Mouse (Mus musculus) kidney, adult 10 weeks (tissue): ENCODE results near the gene Cd164. TPM values are rescaled to one million over a fixed set of nuclear protein-coding genes. Genes with fewer than 3 reads are reported as not detected.

ENCODE experiments used
- polyA plus RNA-seq: library from polyadenylated mRNA; stranded (reverse); fragments of 350-450 nt; fragmentation: Illumina TruSeq; extraction: RNeasy Lipid Tissue Mini Kit (QIAGEN cat#74804); gene quantifications from one replicate; pipeline ENCODE4 v1.2.3, GENCODE M21; 2014; ENCODE audit warnings: low read depth, low replicate concordance

Gene Cd164
- 1,145 TPM for polyA plus RNA-seq

GRCm38 (mm10) chr10:41518981-41519618 lies at the start of gene Cd164:
Cd164 (plus strand) TSS chr10:41519414.

GRCm38 (mm10) chr10:41476171-41477017 lies 42.8 kb upstream of the Cd164 start, which contains the start of gene Mical1:
Mical1 (plus strand) TSS chr10:41476314.

GRCm38 (mm10) chr10:41489708-41490517 lies 29.3 kb upstream of the Cd164 start, which contains the start of the genes Smpd2 and Ppil6:
Smpd2 (minus strand) TSS chr10:41490369.
Ppil6 (plus strand) TSS chr10:41490439.

Other genes with a start within 250 kb of the Cd164 start
- gene Fig4, start 216.2 kb upstream of the Cd164 start, polyA plus RNA-seq: 22.6 TPM
- gene Ak9, start 215.4 kb upstream of the Cd164 start, polyA plus RNA-seq: 0.24 TPM
- gene Zbtb24, start 69.0 kb upstream of the Cd164 start, polyA plus RNA-seq: 9.4 TPM
- gene Mical1, start 43.1 kb upstream of the Cd164 start, polyA plus RNA-seq: 0.49 TPM
- 5.9 TPM for gene Smpd2, start 29.0 kb upstream of the Cd164 start, polyA plus RNA-seq
- 18.2 TPM for gene Ppil6, start 29.0 kb upstream of the Cd164 start, polyA plus RNA-seq
- gene Ccdc162, start 197.2 kb downstream of the Cd164 start, polyA plus RNA-seq: 3.2 TPM